Mouse (Mus musculus) MN1 (cell line): Measurements from ENCODE around the gene Hnrnpf.

Experiments
- DNase-seq: peaks from one replicate; pipeline ENCODE4 v3.0.0-alpha.2; 2016; ENCODE audit warnings: low spot score

Hnrnpf gene

DNA sequence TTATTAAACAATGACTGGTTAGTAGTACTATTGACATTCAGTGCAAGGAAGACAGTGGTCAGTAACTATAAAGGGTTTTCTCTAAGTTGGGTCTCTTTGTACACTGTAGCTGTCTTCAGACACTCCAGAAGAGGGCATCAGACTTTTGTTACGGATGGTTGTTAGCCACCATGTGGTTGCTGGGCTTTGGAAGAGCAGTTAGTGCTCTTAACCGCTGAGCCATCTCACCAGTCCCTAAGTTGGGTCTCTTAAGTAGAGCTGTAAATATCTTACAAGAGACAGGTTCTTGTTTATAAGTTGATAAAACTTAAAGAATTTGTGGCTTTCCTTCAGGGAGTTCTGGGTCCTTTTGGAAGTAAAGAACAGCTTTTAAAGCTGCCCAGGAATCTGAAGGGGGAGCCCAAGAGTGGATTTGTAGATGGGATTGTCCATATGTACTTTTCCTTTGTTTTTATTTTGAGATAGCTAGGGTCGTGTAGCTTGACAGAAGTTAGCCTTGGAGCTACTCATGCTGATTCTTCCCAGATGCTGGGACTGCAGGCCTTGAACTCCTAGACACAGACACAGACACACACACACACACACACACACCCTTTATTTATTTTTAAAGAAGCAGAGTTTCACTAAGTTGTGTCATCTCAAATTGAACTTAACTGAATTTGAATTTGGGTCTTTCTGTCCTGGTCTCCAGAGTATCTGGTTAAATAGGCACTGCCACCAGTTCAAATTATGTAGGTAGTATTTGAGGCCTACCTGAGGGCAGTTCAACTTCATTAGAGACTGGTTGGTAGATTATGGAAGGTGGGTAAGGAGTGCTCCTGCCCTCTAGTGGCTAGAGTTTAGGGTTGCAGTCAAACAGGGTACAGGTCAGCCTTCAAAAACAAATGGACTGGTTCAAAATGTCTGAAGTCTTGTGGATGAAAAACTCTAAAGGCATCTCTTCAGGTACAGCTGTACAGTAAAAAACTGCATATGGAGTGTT lies 20.8 kb downstream of the Hnrnpf start:
- DNase-seq = peak; percentile 66

- DNase-seq = no peak
These were observed 21.9 kb downstream of the Hnrnpf start for GRCm38 (mm10) chr6:117922041-117922440.

GRCm38 (mm10) chr6:117926871-117927491 lies 26.9 kb downstream of the Hnrnpf start:
- DNase-seq = no peak

GRCm38 (mm10) chr6:117927955-117928354 lies 27.8 kb downstream of the Hnrnpf start:
- DNase-seq = no peak

DNA sequence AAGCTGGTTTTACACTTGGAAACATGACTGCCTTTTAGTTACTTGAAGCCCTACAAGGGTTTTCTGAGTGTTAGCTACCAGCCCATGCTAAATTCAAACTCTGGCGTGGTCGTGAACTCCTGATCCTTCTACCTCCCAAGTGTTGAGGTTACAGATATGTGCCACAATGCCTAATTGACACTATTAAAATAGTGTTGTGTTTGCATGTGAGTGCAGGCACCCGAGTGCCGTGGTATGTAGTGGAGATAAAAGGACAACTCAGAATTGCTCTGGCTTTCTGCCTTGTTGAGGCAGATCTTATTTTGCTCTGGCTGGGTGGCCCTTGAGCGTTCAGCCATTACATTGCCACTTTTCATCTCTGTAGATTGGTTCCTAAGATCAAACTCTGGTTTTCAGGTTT lies 28.6 kb downstream of the Hnrnpf start:
- DNase-seq = no peak

- DNase-seq = no peak
These were observed 30.0 kb downstream of the Hnrnpf start for GRCm38 (mm10) chr6:117929945-117930655.

DNA sequence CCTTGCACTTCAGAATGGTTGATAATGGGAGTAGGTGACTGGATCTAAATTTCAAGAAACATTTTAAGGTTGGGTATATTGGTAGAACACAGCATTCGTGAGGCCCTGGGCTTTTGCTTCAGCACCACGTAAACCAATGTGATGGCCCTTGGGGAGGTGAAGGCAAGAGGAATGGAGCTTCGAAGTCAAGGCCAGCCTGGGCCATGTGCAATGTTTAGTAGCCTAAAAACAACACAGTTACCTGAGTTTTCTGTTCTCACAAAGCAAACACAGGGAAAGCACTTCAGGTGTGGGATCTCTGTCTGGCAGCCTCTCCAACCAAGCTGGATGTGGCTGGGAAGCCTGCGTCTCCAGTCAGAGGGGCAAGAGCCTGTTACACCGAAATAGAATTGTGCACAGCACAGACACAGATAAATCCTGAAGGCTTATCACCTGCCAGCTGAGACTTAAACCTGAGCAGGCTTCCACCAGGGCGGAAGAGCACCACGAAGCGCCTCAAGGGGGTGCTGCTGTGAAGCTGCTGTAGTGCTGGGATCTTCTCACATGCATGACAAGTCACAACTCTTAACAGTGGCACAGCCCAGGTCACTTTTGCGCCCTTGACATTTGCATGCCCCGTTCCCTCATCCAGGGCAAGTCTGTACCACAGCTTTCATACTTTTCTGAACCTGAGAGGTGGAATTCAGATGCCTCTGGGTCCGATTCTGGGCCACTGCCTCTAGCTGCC lies 32.4 kb downstream of the Hnrnpf start:
- peak; percentile 33 for DNase-seq

DNA sequence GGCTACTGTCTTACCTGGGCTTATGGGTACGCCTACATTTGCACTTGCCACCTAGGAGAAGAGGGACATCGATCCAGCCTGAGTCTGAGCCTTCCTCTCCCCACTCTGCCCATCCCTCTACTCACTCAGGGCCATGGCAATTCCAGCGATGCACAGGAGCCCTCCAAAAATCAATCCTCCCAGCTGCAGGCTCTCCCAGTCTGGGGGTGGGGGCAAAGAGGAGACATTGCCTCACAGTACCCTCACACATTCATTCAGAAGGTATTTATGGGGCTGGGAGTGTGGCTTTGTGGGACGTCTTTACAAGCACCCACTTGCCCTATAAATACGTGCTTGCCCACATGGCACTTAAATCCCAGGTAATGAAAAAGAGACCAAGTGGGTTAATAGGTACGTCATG lies 34.2 kb downstream of the Hnrnpf start:
- DNase-seq = no peak

DNA sequence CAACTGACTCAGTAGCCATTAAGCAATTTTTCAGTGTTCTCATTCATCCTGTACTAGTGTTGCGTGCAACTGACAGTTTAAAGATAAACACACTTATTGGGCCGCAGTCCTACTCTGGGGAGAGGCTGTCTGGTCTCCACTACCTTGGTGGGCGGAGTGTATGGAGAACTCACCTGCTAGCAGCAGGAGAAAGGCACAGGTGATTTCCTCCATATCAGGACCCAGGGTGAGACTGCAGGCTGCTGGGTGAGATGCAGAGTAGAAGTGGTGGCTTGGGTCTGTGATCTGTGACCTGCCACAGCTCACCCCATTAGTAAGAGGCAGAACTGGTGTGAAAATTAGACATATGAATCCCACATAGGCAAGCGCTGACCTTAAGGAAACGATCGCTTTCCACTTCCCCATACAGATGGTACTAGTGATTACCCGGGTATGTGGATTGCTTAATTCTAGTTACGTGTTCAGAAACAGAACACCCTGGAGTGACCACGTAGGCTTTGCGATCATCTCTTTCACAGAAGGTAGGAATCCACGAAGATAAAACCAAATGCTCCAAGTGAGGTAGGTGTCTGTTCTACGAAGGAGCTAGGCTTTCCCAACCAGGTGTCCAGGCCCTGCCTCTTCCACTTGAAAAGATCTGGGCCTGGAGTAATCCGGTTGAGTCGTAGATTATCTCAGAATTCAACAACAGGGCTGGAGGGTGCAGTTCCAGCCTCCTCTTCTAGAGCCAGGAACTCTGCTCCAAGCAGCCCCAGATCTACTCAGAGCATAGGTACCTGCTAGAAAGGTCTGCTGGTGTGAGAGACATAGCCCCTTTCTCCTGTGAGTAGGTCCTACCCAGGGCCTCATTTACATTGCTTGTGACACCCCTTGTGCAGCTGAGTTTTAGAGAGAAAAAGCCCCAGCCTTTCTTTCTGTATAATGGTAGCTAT lies 35.8 kb downstream of the Hnrnpf start:
- DNase-seq = no peak

- DNase-seq = no peak
These were observed 37.3 kb downstream of the Hnrnpf start, which contains the start of gene Fxyd4 for GRCm38 (mm10) chr6:117937222-117937932. TSS of gene Fxyd4 (minus strand) at chr6:117937692.

DNA sequence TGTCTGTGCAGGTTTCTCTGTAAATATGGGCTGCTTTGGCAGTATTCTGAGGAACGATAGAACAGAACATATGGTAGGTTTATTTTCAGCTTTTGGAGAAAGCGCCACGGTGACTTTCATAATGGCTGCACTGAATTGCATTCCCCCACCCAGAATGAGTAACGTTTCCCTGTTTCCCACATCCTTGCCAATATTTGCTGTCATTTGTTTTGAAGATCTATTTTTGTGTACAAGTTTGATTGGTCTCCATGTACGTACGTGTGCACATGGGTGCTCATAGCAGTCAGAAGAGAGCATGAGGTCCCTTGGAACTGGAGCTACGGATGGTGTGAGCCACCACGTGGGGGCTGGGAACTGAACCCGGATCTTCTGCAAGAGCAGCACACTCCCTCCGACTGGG lies 38.8 kb downstream of the Hnrnpf start:
- no peak for DNase-seq

DNA sequence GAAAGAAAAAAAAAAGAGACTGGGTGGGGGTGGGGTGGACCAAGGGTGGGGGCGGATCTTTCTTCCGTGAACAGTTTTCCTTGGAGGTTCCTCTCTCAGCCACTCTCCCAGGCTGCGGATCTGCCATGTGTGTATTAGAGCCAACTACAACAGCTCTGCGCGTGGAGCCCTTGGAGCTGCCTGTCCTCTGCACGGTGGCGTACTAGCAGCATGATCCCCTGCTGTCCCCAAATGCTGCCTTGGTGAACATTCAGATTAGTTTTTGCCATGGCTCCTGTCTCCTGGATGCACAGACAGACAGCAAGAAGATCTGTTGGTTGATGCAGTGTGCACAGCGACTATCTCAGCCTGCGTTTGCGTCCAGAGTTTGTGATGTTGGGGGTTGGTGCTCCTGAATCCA lies 42.6 kb downstream of the Hnrnpf start:
- DNase-seq = no peak

GRCm38 (mm10) chr6:117943899-117944298 lies 43.8 kb downstream of the Hnrnpf start:
- no peak for DNase-seq

DNA sequence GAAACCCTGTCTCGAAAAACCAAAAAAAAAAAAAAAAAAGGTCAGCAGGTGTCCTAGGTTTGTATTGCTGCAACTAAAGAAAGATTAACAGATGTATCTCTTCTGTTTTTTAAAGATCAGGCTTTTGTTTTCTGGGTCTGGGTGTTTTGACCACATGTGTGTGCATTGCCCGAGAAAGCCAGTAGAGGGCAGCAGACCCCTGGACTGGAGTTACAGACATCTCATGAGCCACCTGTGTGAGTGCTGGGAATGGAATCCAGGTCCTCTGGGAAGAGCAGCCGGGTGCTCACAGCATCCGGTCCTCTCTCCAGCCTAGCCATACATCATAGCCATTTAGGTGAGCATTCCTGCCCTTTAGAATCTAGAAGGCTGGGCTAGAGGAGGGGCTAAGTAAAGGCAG lies 52.2 kb downstream of the Hnrnpf start:
- DNase-seq = no peak

DNA sequence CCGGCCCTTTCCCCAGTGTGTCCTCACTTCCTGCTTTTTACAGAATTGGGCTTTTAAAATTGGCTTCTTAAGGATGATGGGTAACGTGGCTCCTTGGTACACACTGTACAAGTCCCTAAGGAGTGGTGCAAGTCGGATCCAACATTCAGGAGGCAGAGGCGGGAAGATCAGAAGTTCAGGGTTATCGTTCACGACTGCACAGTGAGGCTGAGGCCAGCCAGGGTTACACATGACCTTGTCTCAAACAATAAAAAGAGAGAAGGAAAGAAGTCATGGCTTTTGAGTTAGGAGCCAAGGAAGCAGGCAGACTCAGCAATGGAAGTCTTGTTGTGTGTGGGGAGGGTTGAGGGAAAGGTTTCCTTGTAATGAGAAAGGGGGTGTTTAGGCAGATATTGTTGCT lies 56.0 kb downstream of the Hnrnpf start:
- DNase-seq = no peak

- DNase-seq = no peak
These were observed 56.9 kb downstream of the Hnrnpf start for GRCm38 (mm10) chr6:117956851-117957501.

DNA sequence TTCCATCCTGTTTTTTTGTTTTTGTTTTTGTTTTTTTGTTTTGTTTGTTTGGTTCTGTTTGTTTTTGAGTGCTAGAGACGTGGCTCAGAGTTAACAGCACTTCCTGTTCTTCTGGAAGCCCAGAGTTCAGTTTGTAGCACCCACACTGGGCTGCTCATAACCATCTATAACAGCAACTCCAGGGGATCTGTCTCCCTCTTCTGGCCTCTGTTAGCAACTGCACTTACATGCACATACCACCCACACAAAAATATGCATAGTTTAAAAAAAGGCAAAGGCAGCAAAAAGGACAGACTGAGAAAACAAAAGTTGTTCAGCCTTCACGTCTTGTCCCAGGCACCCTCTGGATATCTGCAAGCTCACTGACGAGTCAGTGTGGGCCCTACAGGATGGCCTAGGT lies 63.1 kb downstream of the Hnrnpf start:
- DNase-seq = no peak

DNA sequence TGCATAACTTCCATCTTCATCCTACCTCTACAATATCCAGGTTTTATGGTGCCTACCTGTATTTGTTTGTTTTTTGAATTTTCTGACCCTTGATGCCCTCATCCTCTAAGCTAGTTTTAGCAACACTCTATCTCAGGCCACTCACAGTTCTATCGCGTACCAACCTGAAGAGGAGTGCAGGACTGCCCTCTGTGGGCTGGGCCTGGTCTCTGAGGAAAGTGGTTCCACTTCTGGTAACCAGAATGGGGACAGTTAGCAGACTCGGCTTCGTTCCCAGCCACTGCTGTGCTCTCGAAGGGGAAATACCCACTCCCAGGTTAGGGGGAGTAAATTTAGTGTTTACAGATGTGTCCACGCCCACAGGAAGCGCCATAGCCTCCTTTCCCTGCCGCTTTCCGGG lies 66.6 kb downstream of the Hnrnpf start:
- no peak for DNase-seq
